Mouse (Mus musculus) heart, embryonic 10.5 days (tissue): ENCODE data around the gene Eno2. TPM values are rescaled to one million over a fixed set of nuclear protein-coding genes. Genes with fewer than 3 reads are reported as not detected.
"Not testable (repeated sequence)": the region's sequence is repeated elsewhere in the genome, so short reads cannot be mapped to it uniquely, and the experiment has no call there.

Experiments
- DNase-seq: peaks from one replicate; pipeline ENCODE4 v3.0.0-alpha.2; 2017; ENCODE audit warnings: low spot score
- H3K27ac ChIP-seq: fragments of 300-500 bp; sonication (generic); 2 replicates; pipeline ENCODE4 v1.5.1; 2016; ENCODE audit warnings: mild to moderate bottlenecking
- H3K27me3 ChIP-seq: fragments of 300-500 bp; sonication (generic); 2 replicates; pipeline ENCODE4 v1.6.1; 2016; ENCODE audit warnings: mild to moderate bottlenecking; ENCODE audit not compliant: poor library complexity, insufficient read depth, severe bottlenecking
- H3K36me3 ChIP-seq: fragments of 300-500 bp; sonication (generic); 2 replicates; pipeline ENCODE4 v1.6.1; 2016; ENCODE audit warnings: mild to moderate bottlenecking, moderate library complexity
- H3K4me1 ChIP-seq: fragments of 300-500 bp; sonication (generic); 2 replicates; pipeline ENCODE4 v1.6.1; 2016; ENCODE audit warnings: mild to moderate bottlenecking
- H3K4me3 ChIP-seq: fragments of 300-500 bp; sonication (generic); 2 replicates; pipeline ENCODE4 v1.5.1; 2016; ENCODE audit warnings: mild to moderate bottlenecking, moderate library complexity
- H3K9me3 ChIP-seq: fragments of 300-500 bp; sonication (generic); 2 replicates; pipeline ENCODE4 v1.6.1; 2016; ENCODE audit warnings: mild to moderate bottlenecking, moderate library complexity
- WGBS: fragments of 180-500 bp; shearing (Covaris S2); methylation state at CpG from one replicate; pipeline ENCODE4 v1.1.7; 2016; 5-methylcytosine and 5-hydroxymethylcytosine counted together
- polyA plus RNA-seq: library from polyadenylated mRNA; unstranded; fragments of >200 nt; fragmentation: Nextera tagmentation; extraction: Ambion mirVana; gene quantifications from 2 replicates; pipeline ENCODE4 v1.2.1, GENCODE M21; 2016

The Eno2 gene
- polyA plus RNA-seq, 1 experiment from 2014 or later, result 4.5 TPM

DNA sequence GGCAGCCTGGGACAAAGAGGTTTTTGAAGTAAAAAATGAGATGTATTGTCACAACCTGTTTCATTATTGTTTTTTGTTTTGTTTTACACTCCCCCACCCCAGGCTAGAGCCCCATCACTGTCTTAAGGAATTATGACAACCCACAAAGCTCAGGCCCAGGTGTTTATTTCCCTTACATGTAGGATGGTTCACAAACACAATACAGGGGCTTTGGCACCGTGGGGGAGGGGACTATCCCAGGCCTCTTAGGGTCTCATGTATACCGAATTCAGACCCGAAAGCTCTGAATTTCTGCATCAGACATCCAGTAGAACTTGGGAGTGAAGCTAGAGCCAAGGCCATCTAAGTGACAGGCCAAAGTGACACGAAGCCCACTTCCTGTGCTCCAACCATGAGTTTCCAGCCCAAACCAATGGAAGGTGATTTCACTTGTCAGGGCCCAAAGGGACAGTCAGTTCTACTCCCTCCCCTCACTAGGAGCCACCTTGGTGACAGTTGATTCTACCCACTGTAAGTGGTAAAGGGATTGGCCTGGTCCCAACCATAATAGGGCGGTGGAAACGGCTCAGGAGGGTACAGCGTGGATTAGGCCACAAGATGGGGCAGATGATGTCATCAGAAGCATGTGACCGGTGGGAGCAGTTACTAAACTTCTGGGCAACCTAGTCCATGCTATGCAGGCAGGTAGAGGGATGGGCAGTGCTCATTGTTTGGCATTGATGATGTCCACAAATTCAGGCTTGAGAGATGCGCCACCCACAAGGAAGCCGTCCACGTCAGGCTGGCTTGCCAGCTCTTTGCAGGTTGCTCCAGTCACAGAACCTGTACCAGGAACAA lies 41.3 kb upstream of the Eno2 start:
- H3K36me3 ChIP-seq, result peaks cover 36% of the 10 kb centered on the region
- H3K4me1 ChIP-seq, result peaks cover 55% of the 10 kb centered on the region
- not testable (repeated sequence) for DNase-seq, H3K27me3 ChIP-seq, H3K9me3 ChIP-seq
- 0 out of 2 replicates have a peak overlapping the region, but pooled peaks have one; percentile 67 for H3K4me3 ChIP-seq
- 80% methylated on average over 11 of the region's 11 CpGs for WGBS
- peak overlapping the region; percentile 94; the same call in 1 of the 2 replicates for H3K27ac ChIP-seq

DNA sequence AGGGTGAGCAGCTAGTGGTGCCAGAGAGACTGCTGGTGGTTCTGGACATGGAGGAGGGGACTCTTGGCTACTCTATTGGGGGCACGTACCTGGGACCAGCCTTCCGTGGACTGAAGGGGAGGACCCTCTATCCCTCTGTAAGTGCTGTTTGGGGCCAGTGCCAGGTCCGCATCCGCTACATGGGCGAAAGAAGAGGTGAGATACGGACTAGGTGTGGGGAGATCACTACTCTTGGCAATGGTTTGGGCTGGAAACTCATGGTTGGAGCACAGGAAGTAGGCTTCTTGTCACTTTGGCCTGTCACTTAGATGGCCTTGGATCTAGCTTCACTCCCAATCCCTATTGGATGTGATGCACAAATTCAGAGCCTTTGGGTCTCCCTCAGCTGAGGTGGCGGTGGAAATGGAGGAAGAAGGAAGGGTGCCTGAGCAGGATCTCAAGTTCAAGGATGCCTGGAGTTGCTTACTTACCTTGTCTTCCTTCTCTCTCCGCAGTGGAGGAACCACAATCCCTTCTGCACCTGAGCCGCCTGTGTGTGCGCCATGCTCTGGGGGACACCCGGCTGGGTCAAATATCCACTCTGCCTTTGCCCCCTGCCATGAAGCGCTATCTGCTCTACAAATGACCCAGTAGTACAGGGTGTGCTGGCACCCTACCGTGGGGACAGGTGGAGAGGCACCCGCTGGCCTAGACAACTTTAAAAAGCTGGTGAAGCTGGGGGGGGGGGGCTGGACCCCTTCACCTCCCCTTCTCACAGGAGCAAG lies 40.5 kb upstream of the Eno2 start:
- no peaks in the 10 kb centered on the region for H3K9me3 ChIP-seq
- DNase-seq, result no peak
- no peaks in the 10 kb centered on the region for H3K27me3 ChIP-seq
- peaks cover 29% of the 10 kb centered on the region for H3K36me3 ChIP-seq
- H3K4me3 ChIP-seq, result peak overlapping the region; percentile 67
- WGBS, result 48% methylated on average over 14 of the region's 14 CpGs
- peaks cover 59% of the 10 kb centered on the region for H3K4me1 ChIP-seq
- peak overlapping the region; percentile 94 for H3K27ac ChIP-seq

DNA sequence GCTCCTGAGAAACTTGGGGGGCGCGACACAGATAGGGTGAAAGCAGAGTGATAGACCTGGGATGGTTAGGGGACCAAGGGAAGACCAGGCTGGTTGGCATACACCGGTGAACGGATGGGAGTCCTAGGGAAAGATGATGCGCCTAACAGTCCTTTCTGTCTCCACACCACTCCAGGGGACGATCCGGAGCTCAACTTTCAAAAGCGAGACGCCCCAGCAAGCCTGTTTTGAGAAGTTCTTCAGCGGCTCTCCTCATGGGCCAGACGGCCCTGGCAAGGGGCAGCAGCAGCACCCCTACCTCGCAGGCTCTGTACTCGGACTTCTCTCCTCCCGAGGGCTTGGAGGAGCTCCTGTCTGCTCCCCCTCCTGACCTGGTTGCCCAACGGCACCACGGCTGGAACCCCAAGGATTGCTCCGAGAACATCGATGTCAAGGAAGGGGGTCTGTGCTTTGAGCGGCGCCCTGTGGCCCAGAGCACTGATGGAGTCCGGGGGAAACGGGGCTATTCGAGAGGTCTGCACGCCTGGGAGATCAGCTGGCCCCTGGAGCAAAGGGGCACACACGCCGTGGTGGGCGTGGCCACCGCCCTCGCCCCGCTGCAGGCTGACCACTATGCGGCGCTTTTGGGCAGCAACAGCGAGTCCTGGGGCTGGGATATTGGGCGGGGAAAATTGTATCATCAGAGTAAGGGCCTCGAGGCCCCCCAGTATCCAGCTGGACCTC lies 39.7 kb upstream of the Eno2 start:
- under 1% methylated on average over 35 of the region's 35 CpGs for WGBS
- Histone ChIP-seq H3K4me1 (peaks cover 52% of the 10 kb centered on the region), H3K4me3 (peak overlapping the region; percentile 67), H3K36me3 (peaks cover 28% of the 10 kb centered on the region), H3K9me3 (no peaks in the 10 kb centered on the region), H3K27me3 (no peaks in the 10 kb centered on the region), H3K27ac (peak overlapping the region; percentile 94)
- peak; percentile 94 for DNase-seq

DNA sequence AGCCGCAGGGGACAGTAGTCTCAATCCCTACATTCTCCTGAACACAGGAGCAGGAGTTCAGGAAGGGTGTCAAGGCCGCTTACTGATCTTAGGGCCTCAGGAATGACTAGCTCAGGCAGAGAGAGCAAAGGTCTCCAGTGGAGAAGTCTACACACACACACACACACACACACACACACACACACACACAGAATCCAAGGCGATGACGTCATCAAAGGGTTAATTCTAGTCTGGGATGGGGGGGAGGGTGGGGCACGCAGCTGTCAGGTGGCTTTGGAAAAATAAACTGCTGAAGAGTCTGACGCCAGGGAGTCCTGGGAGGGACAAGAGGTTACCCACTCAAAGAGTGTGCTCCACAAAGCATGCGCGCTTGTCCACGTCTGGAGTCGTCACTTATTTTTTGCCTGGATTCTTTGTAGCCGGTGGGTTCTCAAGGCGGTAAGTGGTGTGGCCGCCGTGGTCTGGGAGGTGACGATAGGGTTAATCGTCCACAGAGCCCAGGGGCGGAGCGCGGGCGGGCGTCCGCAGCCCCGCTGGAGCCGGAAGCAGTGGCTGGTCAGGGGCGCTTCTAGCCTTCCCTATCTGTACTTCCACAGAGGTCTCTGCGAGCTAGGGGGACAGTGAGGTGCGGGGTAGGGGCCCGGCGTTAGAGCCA lies 39.0 kb upstream of the Eno2 start, which contains the start of gene Spsb2:
Spsb2 (plus strand) TSS at position 304 of the 655 bp plus-strand sequence.
- Histone ChIP-seq H3K4me1 (peaks cover 50% of the 10 kb centered on the region), H3K36me3 (peaks cover 28% of the 10 kb centered on the region), H3K27ac (peak within 1 kb of the TSS; percentile 94), H3K4me3 (peak within 1 kb of the TSS; percentile 67), H3K9me3 (no peaks in the 10 kb centered on the region), H3K27me3 (no peaks in the 10 kb centered on the region)
- peak; percentile 94 for DNase-seq
- WGBS, result 3% methylated on average over 29 of the region's 29 CpGs

DNA sequence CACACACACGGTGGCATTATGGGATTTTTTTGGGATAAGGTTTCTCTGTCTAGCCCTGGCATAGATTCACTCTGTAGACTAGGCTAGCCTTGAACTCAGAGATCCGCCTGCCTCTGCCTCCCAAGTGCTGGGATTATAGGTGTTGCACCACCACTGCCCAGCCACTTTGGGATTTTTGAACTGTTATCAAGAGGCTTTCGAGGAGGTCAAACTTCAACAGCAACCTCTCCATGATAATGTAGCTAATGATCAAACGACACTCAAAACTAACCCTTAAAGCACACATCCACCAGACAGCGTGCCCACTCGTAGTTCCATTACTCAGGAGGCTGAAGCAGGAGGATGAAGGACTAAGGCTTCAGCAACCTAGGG lies 38.5 kb upstream of the Eno2 start:
- WGBS, result 67% methylated on average over 6 of the region's 6 CpGs
- Histone ChIP-seq H3K4me1 (peaks cover 50% of the 10 kb centered on the region), H3K27me3 (no peaks in the 10 kb centered on the region), H3K4me3 (peak overlapping the region; percentile 67), H3K9me3 (no peaks in the 10 kb centered on the region), H3K36me3 (peaks cover 28% of the 10 kb centered on the region), H3K27ac (peak overlapping the region; percentile 94)
- DNase-seq, result no peak

DNA sequence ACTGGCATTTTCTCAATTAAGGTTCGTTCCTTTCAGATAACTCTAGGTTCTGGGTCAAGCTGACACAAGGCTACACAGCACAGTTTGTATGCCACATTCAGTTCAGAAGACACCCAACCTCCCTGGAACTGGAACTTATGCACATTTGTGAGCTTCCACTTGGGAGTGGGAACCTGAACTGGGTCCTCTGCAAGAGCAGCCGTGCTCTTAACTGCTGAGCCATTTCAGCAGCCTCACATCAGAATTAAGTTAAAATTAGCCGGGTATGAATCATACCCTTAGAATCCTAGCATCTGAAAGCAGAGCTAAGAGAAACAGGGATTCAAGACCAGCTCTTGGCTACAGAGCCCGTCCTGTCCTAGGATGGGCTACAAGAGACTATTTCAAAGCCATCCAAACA lies 37.9 kb upstream of the Eno2 start:
- H3K9me3 ChIP-seq, result no peaks in the 10 kb centered on the region
- H3K27me3 ChIP-seq, result no peaks in the 10 kb centered on the region
- peaks cover 45% of the 10 kb centered on the region for H3K4me1 ChIP-seq
- H3K4me3 ChIP-seq, result peak overlapping the region; percentile 4; the same call in 1 of the 2 replicates
- 74% methylated on average over 4 of the region's 4 CpGs for whole genome bisulfite sequencing
- peak overlapping the region; percentile 94; the same call in 1 of the 2 replicates for H3K27ac ChIP-seq
- H3K36me3 ChIP-seq, result peaks cover 24% of the 10 kb centered on the region
- DNase-seq, result no peak

DNA sequence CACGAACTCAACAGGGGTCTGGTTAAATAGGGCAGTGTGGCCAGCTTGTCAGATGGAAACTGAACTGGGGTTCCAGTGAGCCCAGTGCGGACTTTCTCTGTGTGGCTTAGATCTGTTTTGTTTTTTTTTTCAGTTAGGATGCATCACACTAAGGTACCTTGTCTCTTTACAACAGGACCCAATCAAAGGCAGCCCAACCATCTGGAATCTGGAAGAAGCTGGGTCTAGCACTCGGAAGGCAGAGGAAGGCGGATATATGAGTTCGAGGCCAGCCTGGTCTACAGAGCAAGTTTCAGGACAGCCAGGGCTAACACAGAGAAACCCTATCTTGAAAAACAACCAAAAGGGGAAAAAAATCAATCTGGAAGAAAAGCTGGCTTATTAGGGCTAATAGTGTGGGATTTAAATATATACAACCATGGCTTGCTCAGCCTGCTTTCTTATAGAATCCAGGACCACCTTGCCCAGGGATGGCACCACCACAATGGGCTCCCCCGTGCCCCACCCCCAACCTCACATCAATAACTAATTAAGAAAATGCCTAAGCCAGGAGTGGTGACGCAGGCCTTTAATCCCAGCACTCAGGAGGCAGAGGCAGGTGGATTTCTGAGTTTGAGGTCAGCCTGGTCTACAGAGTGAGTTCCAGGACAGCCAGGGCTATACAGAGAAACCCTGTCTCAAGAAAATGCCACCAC lies 37.1 kb upstream of the Eno2 start:
- peaks cover 37% of the 10 kb centered on the region for H3K4me1 ChIP-seq
- H3K4me3 ChIP-seq, result peak overlapping the region; percentile 69

DNA sequence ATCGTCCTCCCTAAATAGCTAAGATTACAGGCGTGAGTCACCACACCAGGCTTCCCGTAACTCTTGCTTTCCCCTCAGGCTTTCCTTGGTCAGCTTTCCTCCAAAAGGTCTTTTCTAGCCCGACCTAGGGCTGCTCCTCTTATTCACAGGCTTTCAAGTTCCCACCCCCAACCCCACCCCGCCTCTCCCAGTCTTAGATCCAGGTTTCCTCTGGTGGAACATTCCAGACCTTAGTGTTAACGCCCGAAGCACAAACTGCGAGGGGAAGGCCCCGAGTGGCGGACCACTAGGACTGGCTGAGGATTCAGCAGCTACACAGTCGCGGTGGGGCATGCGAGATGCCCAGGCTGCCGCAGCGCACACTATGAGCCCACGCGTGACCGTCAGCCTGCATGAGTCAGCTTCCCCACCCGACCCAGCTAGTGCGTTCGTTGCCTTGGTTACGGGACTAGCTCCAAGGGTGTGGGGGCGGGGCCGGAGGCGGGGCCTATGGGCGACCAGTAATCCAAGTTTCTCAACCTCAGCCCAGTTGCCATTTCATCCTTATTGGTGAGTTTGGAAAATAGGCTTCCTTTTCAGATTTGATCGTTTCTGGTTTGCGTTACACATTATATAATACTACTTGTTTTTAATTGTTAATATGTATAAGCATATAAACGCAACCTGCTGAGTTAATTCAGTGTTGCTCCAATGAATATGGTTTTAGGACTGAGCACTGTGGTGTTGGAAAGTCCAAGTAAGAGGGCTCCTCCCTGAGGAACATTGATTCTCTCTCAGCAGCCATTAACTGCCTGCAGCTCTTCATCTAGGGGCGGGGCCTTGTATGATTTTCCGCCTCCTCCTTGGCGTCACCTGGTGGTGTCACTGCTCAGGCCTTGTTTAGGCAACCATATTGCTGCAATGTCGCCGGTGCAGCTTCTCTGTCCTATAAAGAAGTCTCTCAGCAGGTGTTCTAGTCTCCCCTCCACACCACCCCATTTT lies 36.2 kb upstream of the Eno2 start:
- H3K4me3 ChIP-seq, result peak overlapping the region; percentile 69
- H3K27ac ChIP-seq, result peak overlapping the region; percentile 95
- H3K9me3 ChIP-seq, result no peaks in the 10 kb centered on the region
- peaks cover 37% of the 10 kb centered on the region for H3K4me1 ChIP-seq
- WGBS, result 1% methylated on average over 34 of the region's 34 CpGs
- peaks cover 8% of the 10 kb centered on the region for H3K36me3 ChIP-seq
- DNase-seq, result peak; percentile 98
- no peaks in the 10 kb centered on the region for H3K27me3 ChIP-seq

More for the DNA sequence above, 37.1 kb upstream of the Eno2 start:
- H3K36me3 ChIP-seq, result peaks cover 17% of the 10 kb centered on the region
- no peaks in the 10 kb centered on the region for H3K9me3 ChIP-seq
- no peak for DNase-seq
- H3K27me3 ChIP-seq, result no peaks in the 10 kb centered on the region
- H3K27ac ChIP-seq, result peak overlapping the region; percentile 95
- 76% methylated on average over 7 of the region's 7 CpGs for WGBS

DNA sequence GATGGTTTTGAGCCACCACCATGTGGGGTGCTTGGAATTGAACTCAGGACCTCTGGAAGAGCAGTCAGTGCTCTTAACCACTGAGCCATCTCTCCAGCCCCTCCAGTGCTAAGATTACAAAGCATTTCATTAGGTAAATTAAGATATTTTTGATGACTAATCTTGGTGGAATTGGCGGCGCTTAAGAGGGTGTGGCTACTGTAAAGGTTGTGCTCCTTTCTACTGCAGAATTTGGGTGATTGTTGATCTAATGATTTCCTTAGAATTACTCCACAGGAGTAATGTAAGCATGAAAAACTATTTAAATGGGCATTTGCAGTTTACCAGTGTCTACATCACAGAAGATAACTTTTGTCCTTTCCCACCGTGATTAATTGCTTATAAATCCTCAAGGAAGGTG lies 34.9 kb upstream of the Eno2 start:
- WGBS, result 88% methylated on average over 3 of the region's 3 CpGs
- Histone ChIP-seq H3K27ac (no peak overlapping the region), H3K9me3 (no peaks in the 10 kb centered on the region), H3K4me1 (peaks cover 26% of the 10 kb centered on the region), H3K36me3 (no peaks in the 10 kb centered on the region), H3K4me3 (no peak overlapping the region), H3K27me3 (no peaks in the 10 kb centered on the region)
- no peak for DNase-seq

DNA sequence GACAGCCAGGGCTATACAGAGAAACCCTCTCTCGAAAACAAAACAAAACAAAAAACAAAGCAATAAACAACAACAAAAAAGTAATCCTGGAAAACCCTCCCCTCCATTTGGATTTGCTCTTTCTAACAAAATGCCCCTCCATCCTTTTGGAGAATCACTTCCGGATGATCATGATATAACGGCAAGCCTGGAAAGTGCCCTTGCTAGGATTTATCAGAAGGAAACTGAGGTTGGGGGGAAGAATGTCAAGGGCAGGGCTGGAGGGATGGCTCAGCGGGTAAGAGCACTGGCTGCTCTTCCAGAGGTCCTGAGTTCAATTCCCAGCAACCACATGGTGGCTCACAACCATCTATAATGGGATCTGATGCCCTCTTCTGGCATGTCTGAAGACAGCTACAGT lies 34.2 kb upstream of the Eno2 start:
- not testable (repeated sequence) for H3K9me3 ChIP-seq, H3K27ac ChIP-seq, H3K27me3 ChIP-seq, DNase-seq, H3K4me3 ChIP-seq, H3K36me3 ChIP-seq
- H3K4me1 ChIP-seq, result peaks cover 21% of the 10 kb centered on the region
- WGBS, result 90% methylated on average over 4 of the region's 4 CpGs

DNA sequence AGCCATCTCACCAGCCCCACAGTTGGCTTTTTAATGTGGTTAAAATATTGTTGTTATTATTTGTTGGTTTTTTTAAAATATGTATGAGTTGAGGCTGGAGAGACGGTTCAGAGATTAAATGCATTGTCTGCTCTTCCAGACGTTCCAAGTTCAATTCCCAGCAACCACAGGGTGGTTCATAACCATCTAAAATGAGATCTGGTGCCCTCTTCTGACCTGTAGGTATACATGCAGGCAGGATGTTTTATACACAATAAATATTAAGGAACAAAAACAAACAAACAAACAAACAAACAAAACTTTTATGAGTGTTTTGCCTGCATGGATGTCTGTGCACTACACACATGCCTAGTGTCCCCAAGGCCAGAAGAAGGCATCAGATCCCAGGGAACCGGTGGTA lies 33.6 kb upstream of the Eno2 start:
- Histone ChIP-seq H3K27me3 (no peaks in the 10 kb centered on the region), H3K9me3 (no peaks in the 10 kb centered on the region), H3K36me3 (no peaks in the 10 kb centered on the region), H3K27ac (no peak overlapping the region), H3K4me1 (peaks cover 15% of the 10 kb centered on the region), H3K4me3 (no peak overlapping the region)
- 73% methylated on average over 3 of the region's 3 CpGs for WGBS
- DNase-seq, result no peak
